Mouse (Mus musculus) ES-E14 (cell line): ENCODE results near the gene Krt81.

Experiments used
- MAFK ChIP-seq: IDR thresholded peaks from 2 replicates; pipeline ENCODE4 v1.6.1; 2014; ENCODE audit warnings: mild to moderate bottlenecking, low read depth, low read length, inconsistent platforms; ENCODE audit not compliant: insufficient read depth
- ZNF384 ChIP-seq: IDR thresholded peaks from 2 replicates; pipeline ENCODE4 v1.6.1; 2012; ENCODE audit warnings: low read depth, low read length, inconsistent platforms

GRCm38 (mm10) chr15:101412188-101412587 is 51.4 kb downstream of the Krt81 start:
- TF ChIP-seq ZNF384: no peak
- TF ChIP-seq MAFK: no peak
